ENCODE assay signal across 8 mouse cellular contexts in the genomic region with DNA sequence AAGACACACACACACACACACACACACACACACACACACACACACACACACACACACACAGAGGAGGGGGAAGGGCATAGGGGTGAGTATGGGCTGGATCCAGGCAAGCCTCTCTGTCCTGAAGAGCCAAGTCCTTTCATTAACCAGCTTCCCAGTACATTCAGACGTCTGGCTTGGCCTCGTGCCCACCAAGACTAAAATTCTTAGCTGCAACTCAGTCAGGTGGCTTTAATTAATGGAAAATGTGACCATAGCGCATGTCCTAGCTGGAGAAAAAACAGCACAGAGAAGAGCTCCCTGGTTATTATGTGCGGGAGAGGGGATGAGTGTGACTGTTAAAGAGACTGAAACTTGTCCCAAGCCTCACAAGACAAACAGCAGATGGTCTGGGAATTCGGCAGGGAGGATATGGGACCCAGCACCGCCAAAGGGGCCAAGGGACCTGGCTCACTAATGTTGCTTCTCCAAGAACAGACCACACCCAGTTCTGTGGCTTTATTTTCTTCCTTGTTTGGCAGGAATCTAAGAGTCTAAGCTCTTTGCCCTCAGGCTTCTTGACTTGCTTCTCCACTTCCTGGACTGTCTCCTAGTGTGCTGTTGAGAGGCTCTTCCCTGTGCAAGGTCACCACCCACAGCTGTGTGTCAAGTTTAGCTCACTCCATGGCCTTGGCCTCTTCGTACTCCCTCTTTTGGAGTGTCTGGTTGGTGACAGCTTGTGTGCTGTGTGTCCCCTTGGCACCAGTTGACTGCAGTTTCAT. TPM values are rescaled to one million over a fixed set of nuclear protein-coding genes. Genes with fewer than 3 reads are reported as not detected.
DNase-seq lines count a peak whose midpoint lies in the region; ATAC-seq lines count a peak whose summit lies in the region.

No protein-coding gene starts in this region.

- peaks cover 14% of the 10 kb centered on the region; the same call in 1 of the 2 replicates for H3K4me1 ChIP-seq in neural tube, embryonic 13.5 days (replicated peaks)
- H3K4me1 ChIP-seq in kidney, embryonic 15.5 days: peaks cover 35% of the 10 kb centered on the region

- H3K9ac ChIP-seq in neural tube, embryonic 13.5 days: no peak overlapping the region
- no peak overlapping the region for H3K9ac ChIP-seq in kidney, embryonic 15.5 days

- 0 out of 2 replicates have a peak overlapping the region, but pooled peaks have one; percentile 18 for H3K27ac ChIP-seq in neural tube, embryonic 13.5 days (replicated peaks)
- H3K27ac ChIP-seq in kidney, embryonic 15.5 days: peak overlapping the region; percentile 61

- no peak overlapping the region for H3K4me2 ChIP-seq in neural tube, embryonic 13.5 days
- no peak overlapping the region for H3K4me2 ChIP-seq in kidney, embryonic 15.5 days

- ATAC-seq in neural tube, embryonic 13.5 days (ENCODE audit: low read depth): peak; percentile 11; the same call in 1 of the 2 replicates
- ATAC-seq in kidney, embryonic 15.5 days (replicated peaks; ENCODE audit: low FRiP score): peak; percentile 68

- no peaks in the 10 kb centered on the region for H3K9me3 ChIP-seq in neural tube, embryonic 13.5 days
- H3K9me3 ChIP-seq in kidney, embryonic 15.5 days (replicated peaks): no peaks in the 10 kb centered on the region

- DNase-seq in neural tube, embryonic 10.5 days (ENCODE audit: extremely low spot score, low spot score): no peak
- DNase-seq in embryo, embryonic 11 days: peak; percentile 48
- peak; percentile 81 to 84 for DNase-seq in heart, adult 9 months (ENCODE audit: low spot score in 2 of 2)
- peak; percentile 34 to 71 for DNase-seq in lung, postnatal 4 days
- no peak for DNase-seq in frontal cortex, postnatal 10 days (ENCODE audit: low spot score in 2 of 2)
- DNase-seq in thymus, postnatal 10 days (ENCODE audit: low spot score in 2 of 2): no peak

- no peaks in the 10 kb centered on the region for H3K27me3 ChIP-seq in neural tube, embryonic 13.5 days
- H3K27me3 ChIP-seq in kidney, embryonic 15.5 days: no peaks in the 10 kb centered on the region

- H3K4me3 ChIP-seq in neural tube, embryonic 13.5 days: no peak overlapping the region
- H3K4me3 ChIP-seq in kidney, embryonic 15.5 days (replicated peaks): no peak overlapping the region

- H3K36me3 ChIP-seq in neural tube, embryonic 13.5 days: no peaks in the 10 kb centered on the region
- no peaks in the 10 kb centered on the region for H3K36me3 ChIP-seq in kidney, embryonic 15.5 days

- 50% methylated on average over 7 of the region's 7 CpGs for WGBS in neural tube, embryonic 13.5 days
- WGBS in kidney, embryonic 15.5 days: 40% methylated on average over 7 of the region's 7 CpGs

RNA-seq across cellular contexts. Expression of a gene that starts 9.1 kb away (rescaled TPM):
- polyA plus RNA-seq in neural tube, embryonic 13.5 days (2015; fragmentation: Nextera tagmentation; extraction: Ambion mirVana): 10.0 and 10.3 TPM in 2 replicates
- 8.9 and 9.1 TPM in 2 replicates for polyA plus RNA-seq in kidney, embryonic 15.5 days (2015; fragmentation: Nextera tagmentation; extraction: Ambion mirVana)

RNA-seq across cellular contexts. Expression of a gene that starts 27.1 kb away (rescaled TPM):
- not detected in 2 replicates for polyA plus RNA-seq in neural tube, embryonic 13.5 days (2015; fragmentation: Nextera tagmentation; extraction: Ambion mirVana)
- polyA plus RNA-seq in kidney, embryonic 15.5 days (2015; fragmentation: Nextera tagmentation; extraction: Ambion mirVana): 0.17 and 0.44 TPM in 2 replicates

RNA-seq across cellular contexts. Expression of a gene that starts 35.2 kb away (rescaled TPM):
- polyA plus RNA-seq in neural tube, embryonic 13.5 days (2015; fragmentation: Nextera tagmentation; extraction: Ambion mirVana): 0.27 TPM in 1 of 2 replicates, not detected in the other
- 4.9 and 5.6 TPM in 2 replicates for polyA plus RNA-seq in kidney, embryonic 15.5 days (2015; fragmentation: Nextera tagmentation; extraction: Ambion mirVana)

RNA-seq across cellular contexts. Expression of a gene that starts 59.2 kb away (rescaled TPM):
- not detected in 2 replicates for polyA plus RNA-seq in neural tube, embryonic 13.5 days (2015; fragmentation: Nextera tagmentation; extraction: Ambion mirVana)
- polyA plus RNA-seq in kidney, embryonic 15.5 days (2015; fragmentation: Nextera tagmentation; extraction: Ambion mirVana): not detected in 2 replicates

Comparison
In these comparisons a context has a peak if more than half of its experiments do, and no peak if none do; other contexts are left out.
1. DNase-seq: peak in embryo, embryonic 11 days (single experiment), heart, adult 9 months (2 of 2) and lung, postnatal 4 days (2 of 2); none in neural tube, embryonic 10.5 days (single experiment), frontal cortex, postnatal 10 days (0 of 2) and thymus, postnatal 10 days (0 of 2).